Mouse (Mus musculus) CH12.LX (cell line): ENCODE measurements around the gene P4ha1. TPM values are rescaled to one million over a fixed set of nuclear protein-coding genes. Genes with fewer than 3 reads are reported as not detected.
A peak's percentile ranks its signal among the peaks of the same experiment; 100 is the strongest.

Source experiments
- DNase-seq: peaks from one replicate; pipeline ENCODE4 v3.0.0-alpha.2; 2013; ENCODE audit errors: extremely low read depth
- H3K27ac ChIP-seq: 2 replicates; pipeline ENCODE4 v1.5.1; 2012; ENCODE audit warnings: low read depth, mild to moderate bottlenecking, control low read depth, moderate library complexity; ENCODE audit not compliant: insufficient read depth
- H3K27me3 ChIP-seq: replicated peaks from 2 replicates; pipeline ENCODE3; 2012; ENCODE audit warnings: inconsistent platforms
- H3K36me3 ChIP-seq, 2 experiments: replicated peaks in 1 of 2; 2 replicates each; pipeline versions ENCODE3 to v1.6.1; 2012; ENCODE audit warnings: inconsistent platforms in 1 of 2, low read length in 1 of 2, mild to moderate bottlenecking in 1 of 2, mixed read lengths in 1 of 2, moderate library complexity in 1 of 2; ENCODE audit not compliant: control insufficient read depth in 1 of 2, insufficient read depth in 1 of 2
- H3K4me1 ChIP-seq, 2 experiments: 2 replicates each; pipeline ENCODE4 v1.6.1; 2012; ENCODE audit warnings: inconsistent platforms in 1 of 2, moderate library complexity in 1 of 2; ENCODE audit not compliant: insufficient read depth in 2 of 2, control insufficient read depth in 1 of 2
- H3K4me2 ChIP-seq: 2 replicates; pipeline ENCODE4 v1.6.1; 2012; ENCODE audit warnings: low read depth, mild to moderate bottlenecking, control low read depth; ENCODE audit not compliant: poor library complexity, insufficient read depth, severe bottlenecking
- H3K4me3 ChIP-seq, 3 experiments: fragments of 150-350 bp in 1 of 3; sonication (generic) in 1 of 3; replicated peaks in 1 of 3; 2 replicates each; pipeline versions ENCODE3 to v1.5.1; 2011 to 2012; ENCODE audit warnings: low read depth in 2 of 3, low read length in 2 of 3, mild to moderate bottlenecking in 2 of 3, moderate library complexity in 2 of 3, control low read depth in 1 of 3, improper control_type of control experiment in 1 of 3, inconsistent platforms in 1 of 3, mixed read lengths in 1 of 3; ENCODE audit not compliant: poor library complexity in 1 of 3
- H3K79me2 ChIP-seq: replicated peaks from 2 replicates; pipeline ENCODE4 v1.6.1; 2012; ENCODE audit warnings: mild to moderate bottlenecking, moderate library complexity; ENCODE audit not compliant: control insufficient read depth, poor library complexity, insufficient read depth, severe bottlenecking; ENCODE audit errors: extremely low read depth
- H3K9ac ChIP-seq: 2 replicates; pipeline ENCODE4 v1.6.1; 2012; ENCODE audit warnings: low read depth, mild to moderate bottlenecking, control low read depth, moderate library complexity; ENCODE audit not compliant: insufficient read depth
- H3K9me3 ChIP-seq: replicated peaks from 2 replicates; pipeline ENCODE3; 2012; ENCODE audit warnings: low read length, inconsistent platforms, mixed read lengths
- BHLHE40 ChIP-seq: IDR thresholded peaks from 2 replicates; pipeline ENCODE4 v1.6.1; 2011; ENCODE audit warnings: mild to moderate bottlenecking, low read depth, low read length, improper control_type of control experiment
- CHD1 ChIP-seq: IDR thresholded peaks from 2 replicates; pipeline ENCODE4 v1.6.1; 2012; ENCODE audit warnings: low read depth, low read length, improper control_type of control experiment, inconsistent platforms
- E2F4 ChIP-seq: IDR thresholded peaks from 2 replicates; pipeline ENCODE4 v1.6.1; 2011; ENCODE audit warnings: low read depth, low read length, improper control_type of control experiment; ENCODE audit not compliant: insufficient replicate concordance
- ELF1 ChIP-seq: IDR thresholded peaks from 2 replicates; pipeline ENCODE4 v1.6.1; 2014; ENCODE audit warnings: low read depth, mild to moderate bottlenecking, inconsistent platforms, low read length, improper control_type of control experiment
- EP300 ChIP-seq: IDR thresholded peaks from 2 replicates; pipeline ENCODE4 v1.6.1; 2011; ENCODE audit warnings: low read length, improper control_type of control experiment
- ETS1 ChIP-seq: conservative IDR thresholded peaks from 2 replicates; pipeline ENCODE4 v1.6.1; 2012; ENCODE audit warnings: low read depth, mild to moderate bottlenecking, inconsistent platforms, low read length, improper control_type of control experiment, moderate library complexity
- GABPA ChIP-seq: IDR thresholded peaks from 2 replicates; pipeline ENCODE4 v1.6.1; 2012; ENCODE audit warnings: low read depth, low read length, improper control_type of control experiment, inconsistent platforms; ENCODE audit not compliant: insufficient replicate concordance
- JUN ChIP-seq: IDR thresholded peaks from 2 replicates; pipeline ENCODE4 v1.6.1; 2011; ENCODE audit warnings: low read depth, mild to moderate bottlenecking, low read length, improper control_type of control experiment, moderate library complexity; ENCODE audit not compliant: insufficient read depth
- JUND ChIP-seq: conservative IDR thresholded peaks from 2 replicates; pipeline ENCODE4 v1.6.1; 2011; ENCODE audit warnings: low read depth, low read length, improper control_type of control experiment
- MAFK ChIP-seq: IDR thresholded peaks from 2 replicates; pipeline ENCODE4 v1.6.1; 2011; ENCODE audit warnings: low read length, improper control_type of control experiment; ENCODE audit not compliant: insufficient replicate concordance
- MAX ChIP-seq: IDR thresholded peaks from 2 replicates; pipeline ENCODE4 v1.6.1; 2011; ENCODE audit warnings: low read length, improper control_type of control experiment
- MAZ ChIP-seq: IDR thresholded peaks from 2 replicates; pipeline ENCODE4 v1.6.1; 2012; ENCODE audit warnings: low read depth, mild to moderate bottlenecking, inconsistent platforms, low read length, improper control_type of control experiment, moderate library complexity
- MEF2A ChIP-seq: IDR thresholded peaks from 2 replicates; pipeline ENCODE4 v1.6.1; 2014; ENCODE audit warnings: low read depth, mild to moderate bottlenecking, inconsistent platforms, low read length, improper control_type of control experiment, borderline replicate concordance
- MXI1 ChIP-seq: IDR thresholded peaks from 2 replicates; pipeline ENCODE4 v1.6.1; 2011; ENCODE audit warnings: mild to moderate bottlenecking, low read depth, low read length, improper control_type of control experiment
- NELFE ChIP-seq: IDR thresholded peaks from 2 replicates; pipeline ENCODE4 v1.6.1; 2011; ENCODE audit warnings: low read depth, low read length, improper control_type of control experiment
- NRF1 ChIP-seq: IDR thresholded peaks from 2 replicates; pipeline ENCODE4 v1.6.1; 2014; ENCODE audit warnings: low read depth, mild to moderate bottlenecking, inconsistent platforms, low read length, improper control_type of control experiment, moderate library complexity
- PAX5 ChIP-seq: IDR thresholded peaks from 2 replicates; pipeline ENCODE4 v1.6.1; 2012; ENCODE audit warnings: low read length, inconsistent platforms, mixed read lengths
- POLR2AphosphoS2 ChIP-seq: IDR thresholded peaks from 2 replicates; pipeline ENCODE4 v1.6.1; 2011; ENCODE audit warnings: low read depth, low read length, improper control_type of control experiment
- RAD21 ChIP-seq: IDR thresholded peaks from 2 replicates; pipeline ENCODE4 v1.6.1; 2011; ENCODE audit warnings: low read depth, mild to moderate bottlenecking, low read length, improper control_type of control experiment, moderate library complexity
- SIN3A ChIP-seq: IDR thresholded peaks from 2 replicates; pipeline ENCODE4 v1.6.1; 2012; ENCODE audit warnings: low read length, improper control_type of control experiment, inconsistent platforms
- TBP ChIP-seq: conservative IDR thresholded peaks from 2 replicates; pipeline ENCODE4 v1.6.1; 2011; ENCODE audit warnings: low read depth, low read length, improper control_type of control experiment
- TCF12 ChIP-seq: IDR thresholded peaks from 2 replicates; pipeline ENCODE4 v1.6.1; 2014; ENCODE audit warnings: low read depth, mild to moderate bottlenecking, inconsistent platforms, low read length, improper control_type of control experiment
- UBTF ChIP-seq: IDR thresholded peaks from 2 replicates; pipeline ENCODE4 v1.6.1; 2012; ENCODE audit warnings: low read depth, mild to moderate bottlenecking, inconsistent platforms, low read length, improper control_type of control experiment, moderate library complexity
- USF1 ChIP-seq: IDR thresholded peaks from 2 replicates; pipeline ENCODE4 v1.6.1; 2014; ENCODE audit warnings: low read depth, mild to moderate bottlenecking, inconsistent platforms, low read length, improper control_type of control experiment
- USF2 ChIP-seq: conservative IDR thresholded peaks from 2 replicates; pipeline ENCODE4 v1.6.1; 2011; ENCODE audit warnings: low read depth, low read length, improper control_type of control experiment
- ZC3H11A ChIP-seq: IDR thresholded peaks from 2 replicates; pipeline ENCODE4 v1.6.1; 2012; ENCODE audit warnings: low read depth, mild to moderate bottlenecking, inconsistent platforms, low read length, improper control_type of control experiment
- ZNF384 ChIP-seq: IDR thresholded peaks from 2 replicates; pipeline ENCODE4 v1.6.1; 2012; ENCODE audit warnings: low read depth, low read length, improper control_type of control experiment, inconsistent platforms
- dilution Hi-C: fragments of 300-500 bp; cut with MboI; formaldehyde crosslinking; loops from 2 replicates; pipeline ENCODE4 v1.14.3; 2020; ENCODE audit warnings: low sequenced_read_pairs; ENCODE audit not compliant: extremely low pct_unique_long_range_greater_than_20kb, extremely low pct_ligation_motif_present
- in situ Hi-C: fragments of 300-500 bp; cut with MboI; formaldehyde crosslinking; loops from 3 replicates; pipeline ENCODE4 v1.14.3; 2019; ENCODE audit warnings: low sequenced_read_pairs, low pct_ligation_motif_present, low pct_unique_long_range_greater_than_20kb, mixed read lengths
- polyA plus RNA-seq: library from polyadenylated mRNA; unstranded; fragments of >175 nt; gene quantifications from 2 replicates; pipeline ENCODE4 v1.2.1, GENCODE M21; 2012; ENCODE audit warnings: low read depth; ENCODE audit not compliant: insufficient read length
- total RNA-seq, 2 experiments: library from RNA; depleted of rRNA; stranded (reverse); fragments of 300-350 nt in 1 of 2; fragments of >200 nt in 1 of 2; gene quantifications; 2 replicates each; pipeline ENCODE4 v1.2.3; 2012 to 2014

Gene P4ha1
- total and polyA plus RNA-seq, 3 experiments = 38.4 to 138 (median 87.2) TPM

- no peak for DNase-seq
- Histone ChIP-seq H3K4me3 (no peak overlapping the region), H3K9ac (no peak overlapping the region), H3K27ac (no peak overlapping the region), H3K27me3 (no peaks in the 10 kb centered on the region), H3K4me2 (no peak overlapping the region), H3K4me1 (peaks cover 6 to 63% of the 10 kb centered on the region in 2 experiments), H3K36me3 (peaks cover 5 to 25% of the 10 kb centered on the region in 2 experiments), H3K79me2 (peaks cover 42% of the 10 kb centered on the region), H3K9me3 (no peaks in the 10 kb centered on the region)
- TF ChIP-seq JUN (no peak), BHLHE40 (no peak), SIN3A (no peak), EP300 (no peak), E2F4 (no peak), ELF1 (no peak), TBP (no peak), GABPA (no peak), TCF12 (no peak), MAX (no peak), USF2 (no peak), PAX5 (no peak), MAZ (no peak), MEF2A (no peak), CHD1 (no peak)
- dilution Hi-C loops (no loop called here), in situ Hi-C loops (no loop called here)
Observed at GRCm38 (mm10) chr10:59333400-59333799, 10.3 kb downstream of the P4ha1 start.

GRCm38 (mm10) chr10:59334899-59335798 lies 12.1 kb downstream of the P4ha1 start:
- H3K27ac ChIP-seq = peak overlapping the region; percentile 64

More at GRCm38 (mm10) chr10:59334899-59335798, 12.1 kb downstream of the P4ha1 start:
- dilution Hi-C loops = no loop called here
- peak; percentile 62 for DNase-seq
- Histone ChIP-seq H3K9me3 (no peaks in the 10 kb centered on the region), H3K27me3 (no peaks in the 10 kb centered on the region), H3K4me1 (peaks cover 6 to 60% of the 10 kb centered on the region in 2 experiments), H3K36me3 (peaks cover 14 to 32% of the 10 kb centered on the region in 2 experiments), H3K79me2 (peaks cover 30% of the 10 kb centered on the region), H3K4me2 (peak overlapping the region; percentile 80), H3K4me3 (no peak overlapping the region), H3K9ac (peak overlapping the region; percentile 61)
- in situ Hi-C loops = no loop called here
- no peak for TF ChIP-seq NELFE
- TF ChIP-seq POLR2AphosphoS2 = 0 out of 2 replicates have a peak, but pooled peaks have one; percentile 35
- no peak for TF ChIP-seq USF1
- TF ChIP-seq ZNF384 = no peak
- no peak for TF ChIP-seq ZC3H11A
- TF ChIP-seq ETS1 = no peak
- no peak for TF ChIP-seq PAX5
- TF ChIP-seq NRF1 = no peak
- no peak for TF ChIP-seq MXI1
- no peak for TF ChIP-seq MAX
- no peak for TF ChIP-seq JUN
- 0 out of 2 replicates have a peak, but pooled peaks have one; percentile 64 for TF ChIP-seq CHD1
- no peak for TF ChIP-seq UBTF
- no peak for TF ChIP-seq RAD21
- no peak for TF ChIP-seq USF2
- TF ChIP-seq SIN3A = 0 out of 2 replicates have a peak, but pooled peaks have one; percentile 46
- TF ChIP-seq MAFK = no peak
- TF ChIP-seq GABPA = no peak
- TF ChIP-seq EP300 = no peak
- TF ChIP-seq BHLHE40 = no peak
- no peak for TF ChIP-seq TCF12
- no peak for TF ChIP-seq JUND
